Mouse (Mus musculus): Measurements from ENCODE around the gene Scn4b.

GRCm38 (mm10) chr9:45125211-45125610 lies 13.0 kb upstream of the Scn4b start:
- TF ChIP-seq CTCF (IDR thresholded peaks at IDR 0.05; ENCODE audit: low read depth) (no peak), EP300 (IDR thresholded peaks at IDR 0.05; ENCODE audit: low read depth) (no peak)
